Mouse (Mus musculus): ENCODE measurements around the gene Rab3gap1.

Rab3gap1 gene

GRCm38 (mm10) chr1:127982268-127982667 is 113.7 kb downstream of the Rab3gap1 start:
- no peak for DNase-seq (ENCODE audit: low spot score in 2 of 2)

- DNase-seq (ENCODE audit: low spot score in 2 of 2): no peak
These were observed 114.9 kb downstream of the Rab3gap1 start for GRCm38 (mm10) chr1:127983274-127983993.

GRCm38 (mm10) chr1:127985391-127985790 is 116.8 kb downstream of the Rab3gap1 start:
- DNase-seq (ENCODE audit: low spot score in 2 of 2): no peak

- no peak for DNase-seq (ENCODE audit: low spot score in 2 of 2)
These were observed 119.7 kb downstream of the Rab3gap1 start for GRCm38 (mm10) chr1:127988246-127988645.

- no peak for DNase-seq (ENCODE audit: low spot score in 2 of 2)
These were observed 120.8 kb downstream of the Rab3gap1 start for GRCm38 (mm10) chr1:127989387-127989786.

- peak in 1 of 2 experiments; percentile 13 for DNase-seq (ENCODE audit: low spot score in 2 of 2)
These were observed 121.5 kb downstream of the Rab3gap1 start for GRCm38 (mm10) chr1:127989876-127990731.

Data from urinary bladder, postnatal 36 days (tissue).